Mouse (Mus musculus) liver, embryonic 13.5 days (tissue): ENCODE results near the gene Ints11. TPM values are rescaled to one million over a fixed set of nuclear protein-coding genes. Genes with fewer than 3 reads are reported as not detected.

Experiments
- ATAC-seq: fragments of 200-750 bp; cut with Nextera tagmentation; 2 replicates; pipeline ENCODE4 v1.8.0; 2017; ENCODE audit warnings: low read depth, mild to moderate bottlenecking, moderate number of reproducible peaks, moderate library complexity
- DNase-seq: peaks from one replicate; pipeline ENCODE4 v3.0.0; 2022
- H3K27ac ChIP-seq: fragments of 300-500 bp; sonication (generic); 2 replicates; pipeline ENCODE4 v1.5.1; 2015; ENCODE audit warnings: moderate library complexity, mild to moderate bottlenecking, inconsistent platforms
- H3K27me3 ChIP-seq: fragments of 300-500 bp; sonication (generic); 2 replicates; pipeline ENCODE4 v1.6.1; 2015; ENCODE audit warnings: mild to moderate bottlenecking, inconsistent platforms
- H3K36me3 ChIP-seq: fragments of 300-500 bp; sonication (generic); 2 replicates; pipeline ENCODE4 v1.6.1; 2015; ENCODE audit warnings: mild to moderate bottlenecking, inconsistent platforms
- H3K4me1 ChIP-seq: fragments of 300-500 bp; sonication (generic); replicated peaks from 2 replicates; pipeline ENCODE4 v1.6.1; 2015; ENCODE audit warnings: inconsistent platforms
- H3K4me2 ChIP-seq: fragments of 300-500 bp; sonication (generic); 2 replicates; pipeline ENCODE4 v1.6.1; 2015; ENCODE audit warnings: inconsistent platforms, mild to moderate bottlenecking, moderate library complexity
- H3K4me3 ChIP-seq: fragments of 300-500 bp; sonication (generic); replicated peaks from 2 replicates; pipeline ENCODE4 v1.5.1; 2015; ENCODE audit warnings: mild to moderate bottlenecking, inconsistent platforms
- H3K9ac ChIP-seq: fragments of 300-500 bp; sonication (generic); 2 replicates; pipeline ENCODE4 v1.6.1; 2015; ENCODE audit warnings: mild to moderate bottlenecking, inconsistent platforms
- H3K9me3 ChIP-seq: fragments of 300-500 bp; sonication (generic); replicated peaks from 2 replicates; pipeline ENCODE4 v1.6.1; 2016; ENCODE audit warnings: inconsistent platforms
- WGBS: fragments of 180-500 bp; shearing (Covaris S2); methylation state at CpG from one replicate; pipeline ENCODE4 v1.1.7; 2015; ENCODE audit not compliant: insufficient replicate concordance; 5-methylcytosine and 5-hydroxymethylcytosine counted together
- polyA plus RNA-seq: library from polyadenylated mRNA; unstranded; fragments of >200 nt; fragmentation: Nextera tagmentation; extraction: Ambion mirVana; gene quantifications from 2 replicates; pipeline ENCODE4 v1.2.1, GENCODE M21; 2015

Ints11 gene
- polyA plus RNA-seq, 1 experiment from 2014 or later = 40.0 TPM

DNA sequence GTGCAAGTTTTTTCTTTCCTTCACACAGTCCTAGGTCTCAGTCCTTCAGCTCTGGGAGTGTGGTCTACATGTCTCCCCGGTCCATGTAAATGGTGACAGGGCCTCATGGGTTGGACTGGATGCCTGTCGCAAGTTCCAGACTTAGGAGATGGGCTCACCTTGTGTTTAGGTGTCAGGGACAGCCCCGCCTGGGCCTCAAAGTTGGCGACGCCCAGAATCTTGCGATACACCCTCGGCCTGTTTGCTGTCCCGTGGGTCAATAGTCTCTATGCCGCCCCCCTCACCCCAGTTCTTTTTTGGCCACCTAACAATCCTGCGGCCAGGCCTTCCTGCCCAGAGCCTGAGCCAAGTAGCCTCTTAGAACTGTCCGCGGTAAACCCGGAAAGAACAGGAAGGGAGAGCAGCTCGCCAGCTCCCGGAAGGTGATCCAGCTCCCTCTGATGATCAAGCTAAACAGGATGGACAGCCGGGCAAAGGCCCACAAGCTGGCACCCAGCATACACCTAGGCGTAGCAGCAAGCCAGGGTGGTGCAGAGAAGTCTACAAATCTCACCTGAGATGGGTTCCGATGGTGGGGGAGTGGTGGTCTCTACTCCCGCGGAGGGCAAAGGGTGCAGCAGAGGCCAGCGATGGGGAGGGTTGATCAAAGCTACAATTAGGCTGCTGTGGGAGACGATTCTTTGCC is 590 bp upstream of the Ints11 start:
- Histone ChIP-seq H3K4me3 (peak overlapping the region; percentile 84), H3K4me1 (peaks cover 44% of the 10 kb centered on the region), H3K36me3 (peaks cover 49% of the 10 kb centered on the region), H3K27ac (peak overlapping the region; percentile 47), H3K27me3 (no peaks in the 10 kb centered on the region), H3K4me2 (peak overlapping the region; percentile 97), H3K9ac (peak overlapping the region; percentile 83), H3K9me3 (no peaks in the 10 kb centered on the region)
- WGBS = 6% methylated on average over 22 of the region's 22 CpGs
- DNase-seq = no peak
- peak; percentile 32 for ATAC-seq

GRCm38 (mm10) chr4:155871404-155871803 is 2.1 kb downstream of the Ints11 start:
- Histone ChIP-seq H3K4me1 (peaks cover 44% of the 10 kb centered on the region), H3K4me2 (0 out of 2 replicates have a peak overlapping the region, but pooled peaks have one; percentile 97), H3K4me3 (peak overlapping the region; percentile 14; the same call in 1 of the 2 replicates), H3K27ac (no peak overlapping the region), H3K9me3 (no peaks in the 10 kb centered on the region), H3K9ac (no peak overlapping the region), H3K27me3 (no peaks in the 10 kb centered on the region), H3K36me3 (peaks cover 59% of the 10 kb centered on the region)
- 74% methylated on average over 7 of the region's 7 CpGs for WGBS
- DNase-seq = no peak
- no peak for ATAC-seq

- Histone ChIP-seq H3K27ac (no peak overlapping the region), H3K27me3 (no peaks in the 10 kb centered on the region), H3K9me3 (no peaks in the 10 kb centered on the region), H3K4me1 (no peaks in the 10 kb centered on the region), H3K4me3 (no peak overlapping the region), H3K9ac (no peak overlapping the region), H3K36me3 (peaks cover 54% of the 10 kb centered on the region), H3K4me2 (no peak overlapping the region)
- DNase-seq = no peak
- no peak for ATAC-seq
- 67% methylated on average over 3 of the region's 3 CpGs for WGBS
These were observed 14.2 kb downstream of the Ints11 start for GRCm38 (mm10) chr4:155883587-155883986.

GRCm38 (mm10) chr4:155886330-155886729 is 17.0 kb downstream of the Ints11 start:
- ATAC-seq (no peak), DNase-seq (no peak)
- Histone ChIP-seq H3K4me3 (no peak overlapping the region), H3K9ac (no peak overlapping the region), H3K27ac (no peak overlapping the region), H3K36me3 (peaks cover 66% of the 10 kb centered on the region), H3K27me3 (no peaks in the 10 kb centered on the region), H3K9me3 (no peaks in the 10 kb centered on the region), H3K4me1 (peaks cover 21% of the 10 kb centered on the region), H3K4me2 (no peak overlapping the region)
- WGBS = 69% methylated on average over 5 of the region's 5 CpGs

DNA sequence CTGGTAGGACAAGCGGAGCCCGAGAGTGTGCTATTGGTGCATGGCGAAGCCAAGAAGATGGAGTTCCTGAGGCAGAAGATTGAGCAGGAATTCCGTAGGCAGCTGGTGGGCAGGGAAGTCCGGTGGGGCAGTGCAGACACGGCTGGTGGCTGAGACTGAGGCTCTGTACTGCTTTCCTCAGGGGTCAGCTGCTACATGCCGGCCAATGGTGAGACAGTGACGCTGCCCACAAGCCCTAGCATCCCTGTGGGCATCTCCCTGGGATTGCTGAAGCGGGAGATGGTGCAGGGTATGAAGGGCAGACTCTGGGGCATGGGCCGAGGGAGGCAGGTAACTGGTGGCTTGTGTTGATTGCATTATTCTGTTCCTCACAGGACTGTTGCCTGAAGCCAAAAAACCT is 18.3 kb downstream of the Ints11 start:
- Histone ChIP-seq H3K4me2 (no peak overlapping the region), H3K27ac (no peak overlapping the region), H3K36me3 (peaks cover 65% of the 10 kb centered on the region), H3K27me3 (no peaks in the 10 kb centered on the region), H3K9ac (no peak overlapping the region), H3K4me1 (peaks cover 24% of the 10 kb centered on the region), H3K4me3 (no peak overlapping the region), H3K9me3 (no peaks in the 10 kb centered on the region)
- DNase-seq (no peak), ATAC-seq (no peak)
- WGBS = 88% methylated on average over 10 of the region's 10 CpGs

DNA sequence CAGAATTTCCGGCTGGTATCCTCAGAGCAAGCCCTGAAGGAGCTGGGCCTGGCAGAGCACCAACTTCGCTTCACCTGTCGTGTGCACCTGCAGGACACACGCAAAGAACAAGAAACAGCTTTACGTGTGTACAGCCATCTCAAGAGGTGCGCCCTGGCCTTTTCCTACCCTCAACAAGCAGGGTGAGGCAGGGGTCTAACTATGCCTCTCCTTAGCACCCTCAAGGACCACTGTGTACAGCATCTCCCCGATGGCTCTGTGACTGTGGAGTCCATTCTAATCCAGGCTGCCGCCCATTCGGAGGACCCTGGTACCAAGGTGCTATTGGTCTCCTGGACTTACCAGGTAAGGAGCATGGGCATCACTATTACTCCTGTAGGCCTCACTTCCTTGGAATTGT is 18.8 kb downstream of the Ints11 start:
- H3K36me3 ChIP-seq = peaks cover 61% of the 10 kb centered on the region
- no peak overlapping the region for H3K4me3 ChIP-seq
- peaks cover 30% of the 10 kb centered on the region for H3K4me1 ChIP-seq
- WGBS = 87% methylated on average over 9 of the region's 9 CpGs
- H3K9ac ChIP-seq = no peak overlapping the region
- H3K4me2 ChIP-seq = no peak overlapping the region
- no peak for DNase-seq
- H3K27me3 ChIP-seq = no peaks in the 10 kb centered on the region
- no peaks in the 10 kb centered on the region for H3K9me3 ChIP-seq
- no peak overlapping the region for H3K27ac ChIP-seq
- no peak for ATAC-seq

GRCm38 (mm10) chr4:155889316-155889715 is 20.0 kb downstream of the Ints11 start:
- ATAC-seq (no peak), DNase-seq (no peak)
- no peak overlapping the region for H3K27ac ChIP-seq
- H3K36me3 ChIP-seq = peaks cover 57% of the 10 kb centered on the region
- no peak overlapping the region for H3K9ac ChIP-seq
- no peak overlapping the region for H3K4me3 ChIP-seq
- no peak overlapping the region for H3K4me2 ChIP-seq
- H3K9me3 ChIP-seq = no peaks in the 10 kb centered on the region
- WGBS = 76% methylated on average over 5 of the region's 5 CpGs
- peaks cover 41% of the 10 kb centered on the region for H3K4me1 ChIP-seq
- no peaks in the 10 kb centered on the region for H3K27me3 ChIP-seq

DNA sequence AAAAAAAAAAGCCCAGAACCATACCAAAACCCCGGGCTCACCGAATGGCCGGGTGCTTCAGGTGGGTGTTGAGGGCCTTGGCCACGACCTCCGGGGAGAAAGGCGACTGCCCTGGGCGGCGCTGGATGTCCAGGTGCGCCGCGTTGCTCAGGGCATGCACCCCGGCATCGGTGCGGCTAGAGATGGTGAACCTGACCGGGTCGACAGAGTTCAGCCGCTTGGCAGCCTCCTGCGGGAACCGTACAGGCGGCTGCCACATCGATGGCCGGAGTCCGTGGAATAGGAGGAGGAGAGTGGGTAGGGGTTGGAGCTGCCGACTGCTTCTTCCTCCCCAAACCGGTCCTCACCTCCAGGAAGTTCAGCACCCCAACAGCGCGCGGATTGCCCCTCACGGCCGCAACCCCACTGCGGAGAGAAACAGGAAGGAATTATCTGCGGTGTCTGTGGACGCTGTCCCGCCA is 21.7 kb downstream of the Ints11 start:
- no peak for ATAC-seq

DNA sequence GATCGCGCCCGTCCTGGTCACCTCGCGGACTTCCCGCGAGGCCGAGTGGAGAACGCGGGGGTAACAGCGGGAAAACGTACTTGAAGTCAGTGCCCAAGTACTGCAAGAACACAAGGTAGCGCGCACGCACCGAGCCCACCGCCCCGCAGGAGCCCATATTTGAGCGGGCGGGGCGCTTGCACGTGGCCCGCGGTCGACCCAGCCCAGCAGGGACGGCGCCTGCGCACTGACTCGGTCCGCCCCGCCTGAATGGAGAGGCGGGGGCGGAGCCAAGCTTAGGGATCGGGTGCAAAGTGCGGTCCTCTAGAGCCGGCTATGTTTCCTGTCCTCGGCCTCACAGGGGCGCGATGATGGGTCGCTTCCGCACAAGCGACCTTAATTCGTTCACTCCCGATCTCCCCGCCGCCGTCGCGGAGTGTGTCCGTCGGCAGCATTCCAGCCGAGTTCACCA is 22.2 kb downstream of the Ints11 start, which contains the start of the genes Pusl1 and Acap3:
Gene Pusl1, minus strand, starts transcription at position 231 of the 451 bp plus-strand sequence.
Gene Acap3, plus strand, starts transcription at position 272 of the 451 bp plus-strand sequence.
- Histone ChIP-seq H3K9ac (peak within 1 kb of the TSS; percentile 95), H3K36me3 (peaks cover 48% of the 10 kb centered on the region), H3K9me3 (no peaks in the 10 kb centered on the region), H3K4me2 (peak within 1 kb of the TSS; percentile 100), H3K27me3 (no peaks in the 10 kb centered on the region), H3K27ac (peak within 1 kb of the TSS; percentile 97), H3K4me1 (peaks cover 58% of the 10 kb centered on the region), H3K4me3 (peak within 1 kb of the TSS; percentile 95)
- peak; percentile 94 for DNase-seq
- ATAC-seq = peak; percentile 79
- under 1% methylated on average over 52 of the region's 52 CpGs for WGBS

More for the DNA sequence above, 21.7 kb downstream of the Ints11 start:
- Histone ChIP-seq H3K4me3 (peak overlapping the region; percentile 95), H3K9me3 (no peaks in the 10 kb centered on the region), H3K27ac (peak overlapping the region; percentile 50; the same call in 1 of the 2 replicates), H3K36me3 (peaks cover 48% of the 10 kb centered on the region), H3K9ac (peak overlapping the region; percentile 95), H3K27me3 (no peaks in the 10 kb centered on the region), H3K4me1 (peaks cover 58% of the 10 kb centered on the region), H3K4me2 (peak overlapping the region; percentile 100)
- DNase-seq = no peak
- under 1% methylated on average over 34 of the region's 34 CpGs for WGBS

DNA sequence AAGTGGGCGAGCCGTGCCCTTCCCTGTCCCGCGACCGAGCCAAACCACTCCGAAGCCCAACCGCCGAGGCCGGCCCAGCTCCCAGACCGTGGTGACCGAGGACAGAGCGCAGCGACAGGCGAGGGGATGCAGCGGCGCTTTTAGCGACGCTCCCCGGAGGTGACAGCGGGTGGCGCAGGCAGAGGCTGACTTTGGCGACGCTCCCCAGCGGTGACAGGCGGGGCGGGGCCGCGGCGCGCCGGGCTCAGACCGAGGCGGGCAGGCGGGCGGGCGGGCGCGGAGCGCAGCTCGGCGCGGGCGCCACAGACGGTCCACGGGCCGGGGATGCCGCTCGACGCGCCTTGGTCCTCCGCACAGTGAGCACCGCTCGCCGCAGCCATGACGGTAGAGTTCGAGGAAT is 22.7 kb downstream of the Ints11 start:
- Histone ChIP-seq H3K27me3 (no peaks in the 10 kb centered on the region), H3K9me3 (no peaks in the 10 kb centered on the region), H3K4me3 (peak overlapping the region; percentile 95), H3K9ac (peak overlapping the region; percentile 95), H3K4me2 (peak overlapping the region; percentile 100), H3K4me1 (peaks cover 58% of the 10 kb centered on the region), H3K36me3 (peaks cover 48% of the 10 kb centered on the region), H3K27ac (peak overlapping the region; percentile 97)
- DNase-seq (peak; percentile 76), ATAC-seq (peak; percentile 88)
- WGBS = under 1% methylated on average over 49 of the region's 56 CpGs

DNA sequence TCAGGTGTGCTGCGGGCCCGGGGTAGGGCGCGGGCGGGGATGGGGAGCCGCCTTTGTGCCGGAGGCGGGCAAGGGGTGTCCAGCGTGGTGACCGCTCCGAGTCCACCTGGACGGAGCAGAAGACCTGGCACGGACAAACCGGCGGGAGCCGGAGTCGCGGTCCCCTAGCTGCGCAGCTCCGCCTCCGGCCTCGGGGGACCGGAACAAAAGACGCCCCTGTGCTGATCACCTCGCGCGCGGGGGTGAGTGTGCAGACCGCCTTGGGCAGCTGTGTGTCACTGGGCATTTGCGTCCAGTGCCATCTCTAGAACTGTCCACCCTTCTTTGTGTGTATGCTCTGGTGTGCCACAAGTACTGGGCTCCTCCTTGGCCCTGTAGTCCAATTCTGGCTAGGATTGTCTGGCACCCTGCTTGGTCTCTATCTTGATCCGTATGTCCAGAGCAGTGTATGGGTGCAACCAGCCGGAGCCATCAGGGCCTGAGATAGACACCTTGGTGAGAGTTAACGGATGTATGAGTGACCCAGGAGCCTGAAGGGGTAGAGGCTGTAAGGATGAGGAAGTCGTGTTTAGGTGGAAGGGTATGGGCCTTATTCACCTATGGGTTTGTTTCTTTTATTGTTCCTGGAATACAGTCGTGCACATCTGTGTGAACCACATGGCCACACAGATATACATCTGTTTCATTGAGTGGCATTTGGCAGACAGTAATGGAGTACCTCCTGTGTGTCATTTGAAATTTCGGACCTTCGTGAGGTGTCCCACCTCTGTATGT is 23.3 kb downstream of the Ints11 start:
- ATAC-seq (peak; percentile 33), DNase-seq (peak; percentile 39)
- no peaks in the 10 kb centered on the region for H3K9me3 ChIP-seq
- 5% methylated on average over 37 of the region's 37 CpGs for WGBS
- H3K27me3 ChIP-seq = no peaks in the 10 kb centered on the region
- H3K27ac ChIP-seq = peak overlapping the region; percentile 97
- peak overlapping the region; percentile 95 for H3K9ac ChIP-seq
- H3K4me2 ChIP-seq = peak overlapping the region; percentile 100
- H3K4me1 ChIP-seq = peaks cover 58% of the 10 kb centered on the region
- H3K36me3 ChIP-seq = peaks cover 45% of the 10 kb centered on the region
- peak overlapping the region; percentile 95 for H3K4me3 ChIP-seq
